Mouse (Mus musculus): ENCODE measurements at regions not wholly inside any gene's neighbourhood (a gene's known extent, or its start where the extent isn't known, plus 50 kb on each side); places are given as distances from the start of the nearest gene placed in this dataset.

GRCm38 (mm10) chr3:52862026-52862425 is 155.0 kb downstream of the Cog6 start:
- TF ChIP-seq CTCF (IDR thresholded peaks at IDR 0.05; ENCODE audit: insufficient read depth, low read length) (no peak), POLR2A (IDR thresholded peaks at IDR 0.05; ENCODE audit: borderline replicate concordance, extremely low read depth, low read depth, low read length) (no peak)
